Mouse (Mus musculus) heart, embryonic 11.5 days (tissue): ENCODE measurements around the gene Irf1. TPM values are rescaled to one million over a fixed set of nuclear protein-coding genes. Genes with fewer than 3 reads are reported as not detected.

Experiments
- ATAC-seq: fragments of 200-750 bp; cut with Nextera tagmentation; replicated peaks from 2 replicates; pipeline ENCODE4 v1.8.0; 2017; ENCODE audit warnings: moderate library complexity; ENCODE audit not compliant: insufficient number of reproducible peaks, low FRiP score, low TSS enrichment
- H3K27ac ChIP-seq: fragments of 300-500 bp; sonication (generic); 2 replicates; pipeline ENCODE4 v1.5.1; 2014; ENCODE audit warnings: mild to moderate bottlenecking, low read depth, low read length
- H3K27me3 ChIP-seq: fragments of 300-500 bp; sonication (generic); 2 replicates; pipeline ENCODE4 v1.6.1; 2014; ENCODE audit warnings: mild to moderate bottlenecking, low read length, mixed read lengths; ENCODE audit not compliant: control insufficient read depth, insufficient read depth
- H3K36me3 ChIP-seq: fragments of 300-500 bp; sonication (generic); 2 replicates; pipeline ENCODE4 v1.6.1; 2014; ENCODE audit warnings: mild to moderate bottlenecking, low read length, moderate library complexity, mixed read lengths; ENCODE audit not compliant: control insufficient read depth, insufficient read depth
- H3K4me1 ChIP-seq: fragments of 300-500 bp; sonication (generic); 2 replicates; pipeline ENCODE4 v1.6.1; 2014; ENCODE audit warnings: low read length; ENCODE audit not compliant: control insufficient read depth, insufficient read depth
- H3K4me2 ChIP-seq: fragments of 300-500 bp; sonication (generic); 2 replicates; pipeline ENCODE4 v1.6.1; 2014; ENCODE audit warnings: mild to moderate bottlenecking, moderate library complexity
- H3K4me3 ChIP-seq: fragments of 300-500 bp; sonication (generic); 2 replicates; pipeline ENCODE4 v1.5.1; 2014; ENCODE audit warnings: low read depth, low read length
- H3K9ac ChIP-seq: fragments of 300-500 bp; sonication (generic); 2 replicates; pipeline ENCODE4 v1.6.1; 2014; ENCODE audit warnings: mild to moderate bottlenecking, low read depth, low read length, moderate library complexity
- H3K9me3 ChIP-seq: fragments of 300-500 bp; sonication (generic); replicated peaks from 2 replicates; pipeline ENCODE4 v1.6.1; 2016; ENCODE audit warnings: low read length; ENCODE audit not compliant: control insufficient read depth
- WGBS: fragments of 180-500 bp; shearing (Covaris S2); extraction: QIAGEN DNeasy Blood & Tissue Kit; methylation state at CpG from one replicate; pipeline ENCODE4 v1.1.7; 2014; ENCODE audit not compliant: insufficient replicate concordance; 5-methylcytosine and 5-hydroxymethylcytosine counted together
- polyA plus RNA-seq: library from polyadenylated mRNA; unstranded; fragments of >200 nt; fragmentation: Nextera tagmentation; extraction: Ambion mirVana; gene quantifications from 2 replicates; pipeline ENCODE4 v1.2.1, GENCODE M21; 2014

Irf1 gene
- polyA plus RNA-seq, 1 experiment from 2014 or later = 8.8 TPM

DNA sequence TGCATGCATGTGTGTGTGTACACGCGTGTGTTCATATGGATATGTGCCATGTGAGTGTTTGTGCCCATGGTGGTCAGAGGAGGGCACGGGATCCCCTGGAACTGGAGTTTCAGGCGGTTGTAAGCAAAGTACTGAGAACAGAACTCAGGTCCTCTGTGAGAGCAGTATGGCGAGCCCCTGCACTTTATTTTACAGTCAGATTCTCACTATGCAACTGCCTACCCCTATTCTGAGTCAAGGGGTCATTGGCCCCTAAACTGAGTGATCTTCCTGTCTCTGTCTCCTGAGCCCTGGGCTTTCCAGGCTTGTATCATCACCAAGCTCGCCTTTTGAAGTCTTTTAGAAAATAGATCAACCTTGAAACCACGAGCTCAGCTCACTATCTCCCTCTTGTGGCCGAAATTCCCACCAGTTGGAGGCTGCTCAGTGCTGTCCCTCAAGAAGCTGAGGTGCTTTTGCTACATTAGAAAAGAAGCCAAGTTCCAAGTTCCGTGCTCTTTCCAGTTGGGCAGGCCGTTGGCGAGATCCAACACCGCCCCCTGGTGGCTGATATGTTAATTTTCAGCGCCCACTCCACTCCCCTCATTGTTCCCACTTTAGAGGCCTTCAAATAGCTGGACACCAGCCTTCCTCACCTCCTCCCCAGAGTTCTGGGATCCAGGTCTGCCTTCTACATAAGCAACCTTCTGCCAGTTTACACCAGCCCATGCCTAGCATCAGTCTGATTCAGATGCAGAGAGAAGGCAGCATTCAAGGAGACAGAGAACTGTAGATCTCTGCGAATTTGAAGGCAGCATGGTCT lies 32.8 kb upstream of the Irf1 start:
- no peak; the same call in 1 of the 2 replicates for ATAC-seq
- WGBS = 44% methylated on average over 14 of the region's 14 CpGs

DNA sequence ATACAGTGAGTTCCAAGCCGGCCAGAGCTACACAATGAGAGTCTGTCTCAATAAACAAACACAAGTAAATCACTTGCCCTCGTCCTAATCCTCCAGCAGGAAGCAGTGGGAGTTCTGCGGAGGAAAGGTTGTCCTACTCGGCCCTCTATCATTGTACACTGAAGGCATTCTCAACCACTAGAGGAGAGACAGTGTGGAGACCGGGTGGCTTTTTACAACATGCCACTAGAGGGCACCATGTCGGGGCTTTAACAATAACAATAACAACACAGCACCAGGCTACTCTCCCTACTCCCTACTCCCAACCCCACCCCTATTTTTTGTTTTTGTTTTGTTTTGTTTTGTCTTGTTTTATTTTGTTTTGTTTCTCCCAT lies 32.3 kb upstream of the Irf1 start:
- 32% methylated on average over 6 of the region's 6 CpGs for WGBS
- Histone ChIP-seq H3K4me1 (no peaks in the 10 kb centered on the region), H3K36me3 (no peaks in the 10 kb centered on the region), H3K4me2 (no peak overlapping the region), H3K27me3 (no peaks in the 10 kb centered on the region), H3K27ac (no peak overlapping the region), H3K9me3 (no peaks in the 10 kb centered on the region), H3K4me3 (no peak overlapping the region), H3K9ac (no peak overlapping the region)
- ATAC-seq = no peak

More for the DNA sequence above, 32.8 kb upstream of the Irf1 start:
- no peak overlapping the region for H3K4me3 ChIP-seq
- no peaks in the 10 kb centered on the region for H3K4me1 ChIP-seq
- H3K9me3 ChIP-seq = no peaks in the 10 kb centered on the region
- H3K9ac ChIP-seq = no peak overlapping the region
- H3K36me3 ChIP-seq = no peaks in the 10 kb centered on the region
- no peaks in the 10 kb centered on the region for H3K27me3 ChIP-seq
- no peak overlapping the region for H3K27ac ChIP-seq
- H3K4me2 ChIP-seq = no peak overlapping the region

DNA sequence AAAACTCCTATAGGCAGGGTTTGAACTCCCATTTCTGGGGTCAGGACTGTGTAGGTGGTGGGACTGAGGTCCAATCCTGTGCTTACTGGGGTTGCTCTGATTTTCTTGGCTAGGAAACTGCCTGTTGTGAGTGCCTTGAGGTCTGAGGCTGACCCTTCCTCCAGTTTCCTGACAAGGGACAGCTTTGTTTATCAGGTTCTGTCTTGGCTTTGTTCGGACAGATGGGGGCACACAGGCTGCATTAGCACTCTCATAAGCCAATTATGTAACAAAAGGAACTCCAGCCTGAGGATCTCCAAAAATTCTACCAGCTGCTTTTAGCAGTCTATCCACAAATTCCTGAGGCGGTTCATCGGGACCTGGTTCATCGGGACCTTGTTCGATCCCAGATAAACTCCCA lies 27.5 kb upstream of the Irf1 start:
- no peak for ATAC-seq
- 7% methylated on average over 5 of the region's 5 CpGs for WGBS
- Histone ChIP-seq H3K4me2 (no peak overlapping the region), H3K9ac (no peak overlapping the region), H3K36me3 (no peaks in the 10 kb centered on the region), H3K27ac (no peak overlapping the region), H3K9me3 (no peaks in the 10 kb centered on the region), H3K4me3 (no peak overlapping the region), H3K4me1 (no peaks in the 10 kb centered on the region), H3K27me3 (no peaks in the 10 kb centered on the region)

DNA sequence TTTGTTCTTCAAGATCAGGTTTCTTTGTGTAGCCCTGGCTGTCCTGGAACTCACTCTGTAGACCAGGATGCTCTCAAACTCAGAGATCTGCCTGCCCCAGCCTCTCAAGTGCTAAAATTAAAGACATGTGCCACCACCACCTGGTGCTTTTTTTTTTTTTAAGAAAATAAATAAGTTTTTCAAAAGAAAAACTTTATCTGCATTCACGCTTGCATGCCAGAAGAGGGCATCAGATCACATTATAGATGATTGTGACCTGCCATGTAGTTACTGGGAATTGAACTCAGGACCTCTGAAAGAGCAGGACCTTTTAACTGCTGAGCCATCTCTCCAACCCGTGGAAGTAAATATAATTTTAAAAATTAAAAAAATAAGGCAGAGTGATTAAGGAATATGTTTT lies 24.6 kb upstream of the Irf1 start:
- H3K9ac ChIP-seq = no peak overlapping the region
- H3K9me3 ChIP-seq = no peaks in the 10 kb centered on the region
- WGBS = 78% methylated on average over 2 of the region's 2 CpGs
- H3K4me3 ChIP-seq = no peak overlapping the region
- no peaks in the 10 kb centered on the region for H3K4me1 ChIP-seq
- H3K27ac ChIP-seq = no peak overlapping the region
- no peaks in the 10 kb centered on the region for H3K36me3 ChIP-seq
- H3K4me2 ChIP-seq = no peak overlapping the region
- no peak for ATAC-seq
- no peaks in the 10 kb centered on the region for H3K27me3 ChIP-seq

DNA sequence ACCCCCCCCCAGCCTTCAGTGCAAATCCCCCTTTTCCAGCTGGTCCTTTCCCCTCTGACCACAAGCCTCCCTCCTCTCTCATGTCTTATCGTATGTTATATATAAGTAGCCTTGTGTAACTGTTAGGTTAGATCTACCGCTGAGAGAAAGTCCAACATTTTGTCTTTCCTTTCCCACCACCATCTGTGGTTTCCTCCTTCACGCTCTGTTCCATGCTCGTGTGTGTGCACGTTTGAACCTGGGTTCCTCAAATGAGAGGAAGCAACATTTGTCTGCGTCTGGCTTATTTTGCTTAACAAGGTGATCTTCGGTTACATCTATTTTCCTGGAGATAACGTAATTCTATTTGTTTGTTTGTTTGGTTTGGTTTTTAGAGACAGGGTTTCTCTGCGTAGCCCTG lies 21.8 kb upstream of the Irf1 start:
- no peaks in the 10 kb centered on the region for H3K9me3 ChIP-seq
- H3K4me3 ChIP-seq = no peak overlapping the region
- 85% methylated on average over 9 of the region's 9 CpGs for WGBS
- H3K9ac ChIP-seq = no peak overlapping the region
- no peak for ATAC-seq
- H3K4me1 ChIP-seq = no peaks in the 10 kb centered on the region
- no peak overlapping the region for H3K4me2 ChIP-seq
- no peaks in the 10 kb centered on the region for H3K36me3 ChIP-seq
- no peaks in the 10 kb centered on the region for H3K27me3 ChIP-seq
- H3K27ac ChIP-seq = no peak overlapping the region

DNA sequence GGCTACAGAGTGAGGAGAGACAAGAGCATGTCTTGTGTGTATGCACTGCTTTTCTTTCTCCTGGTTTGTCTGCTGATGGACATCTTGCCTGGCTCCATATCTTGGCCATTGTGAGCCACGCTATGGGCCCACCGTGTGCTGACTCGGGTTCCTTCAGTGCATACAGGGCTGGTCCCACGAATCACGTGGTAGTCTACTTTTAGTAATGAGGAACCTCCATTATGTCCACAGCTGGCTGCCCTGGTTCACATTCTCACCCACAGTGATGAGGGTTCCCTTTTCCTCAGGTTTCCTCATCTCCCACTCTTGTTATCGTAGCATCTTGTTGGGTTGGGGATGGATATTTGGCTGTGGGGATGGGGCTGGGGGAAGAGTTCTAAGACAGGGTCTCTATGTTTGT lies 21.2 kb upstream of the Irf1 start:
- no peak for ATAC-seq
- H3K4me2 ChIP-seq = no peak overlapping the region
- no peaks in the 10 kb centered on the region for H3K36me3 ChIP-seq
- no peaks in the 10 kb centered on the region for H3K4me1 ChIP-seq
- no peak overlapping the region for H3K27ac ChIP-seq
- no peak overlapping the region for H3K4me3 ChIP-seq
- H3K27me3 ChIP-seq = no peaks in the 10 kb centered on the region
- H3K9me3 ChIP-seq = no peaks in the 10 kb centered on the region
- WGBS = 77% methylated on average over 6 of the region's 6 CpGs
- no peak overlapping the region for H3K9ac ChIP-seq

DNA sequence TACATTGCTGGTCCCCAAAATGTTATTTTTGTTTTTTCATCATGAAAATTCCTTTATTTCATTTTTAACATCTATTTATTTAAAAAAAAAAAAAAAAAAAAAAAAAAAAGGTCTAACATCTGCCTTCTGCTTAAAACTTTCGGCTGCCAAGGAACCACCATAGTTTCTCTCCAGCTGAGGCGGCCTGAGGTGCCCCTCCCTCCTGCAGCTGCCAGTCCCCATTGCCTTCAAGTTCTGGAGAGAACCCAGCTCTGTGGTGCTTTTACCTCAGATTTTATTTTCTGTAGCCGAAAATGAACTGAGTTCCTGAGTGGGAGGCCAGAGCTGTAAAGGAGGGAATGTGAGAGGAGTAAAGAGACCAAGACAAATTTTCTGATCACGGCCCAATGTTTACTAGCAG lies 20.5 kb upstream of the Irf1 start:
- H3K4me2 ChIP-seq = no peak overlapping the region
- H3K4me1 ChIP-seq = no peaks in the 10 kb centered on the region
- H3K9me3 ChIP-seq = no peaks in the 10 kb centered on the region
- H3K36me3 ChIP-seq = no peaks in the 10 kb centered on the region
- no peak overlapping the region for H3K4me3 ChIP-seq
- no peak overlapping the region for H3K27ac ChIP-seq
- H3K27me3 ChIP-seq = no peaks in the 10 kb centered on the region
- no peak overlapping the region for H3K9ac ChIP-seq
- 69% methylated on average over 4 of the region's 4 CpGs for WGBS
- no peak for ATAC-seq

DNA sequence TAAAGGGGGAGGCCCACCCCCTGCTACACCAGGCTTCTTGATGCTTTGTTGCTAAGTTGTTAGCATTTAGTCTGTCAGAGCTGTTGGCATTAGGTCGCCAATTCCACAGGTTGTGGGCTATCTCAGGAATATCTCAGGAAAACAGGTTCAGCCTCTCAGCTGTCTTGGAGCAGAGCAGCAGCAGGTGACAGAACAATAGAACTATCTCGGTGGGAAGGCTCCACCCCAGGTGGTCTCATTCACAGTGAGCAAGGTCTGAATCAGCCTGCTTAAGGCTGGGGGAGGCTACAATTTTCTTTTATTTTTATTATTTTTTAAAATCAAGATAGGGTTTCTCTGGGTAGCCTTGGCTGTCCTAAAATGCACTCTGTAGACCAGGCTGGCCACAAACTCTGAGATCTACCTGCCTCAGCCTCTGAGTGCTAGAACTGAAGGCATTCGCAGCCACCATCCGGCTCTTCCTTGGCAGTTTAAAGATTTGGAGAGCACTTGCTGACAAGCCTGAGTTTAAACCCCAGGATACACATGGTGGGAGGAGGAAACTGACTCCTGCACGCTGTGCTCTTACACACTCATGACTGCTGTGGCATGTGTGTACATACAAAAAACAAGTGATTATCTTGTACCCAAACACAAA lies 20.0 kb upstream of the Irf1 start:
- Histone ChIP-seq H3K4me3 (no peak overlapping the region), H3K36me3 (no peaks in the 10 kb centered on the region), H3K9ac (no peak overlapping the region), H3K9me3 (no peaks in the 10 kb centered on the region), H3K4me2 (no peak overlapping the region), H3K4me1 (no peaks in the 10 kb centered on the region), H3K27ac (no peak overlapping the region), H3K27me3 (no peaks in the 10 kb centered on the region)
- no peak for ATAC-seq
- WGBS = 49% methylated on average over 5 of the region's 5 CpGs
